Mouse (Mus musculus) layer of hippocampus, adult 9-10 months (tissue): Measurements from ENCODE around the gene Cep63.

Source experiments
- DNase-seq: peaks from one replicate; pipeline ENCODE4 v3.0.0; 2022; ENCODE audit warnings: low spot score

Cep63 gene

GRCm38 (mm10) chr9:102558463-102558862 lies 67.9 kb downstream of the Cep63 start:
- no peak for DNase-seq

- no peak for DNase-seq
These were observed 72.6 kb downstream of the Cep63 start for GRCm38 (mm10) chr9:102553781-102554180.

GRCm38 (mm10) chr9:102551771-102552170 lies 74.6 kb downstream of the Cep63 start:
- no peak for DNase-seq

DNA sequence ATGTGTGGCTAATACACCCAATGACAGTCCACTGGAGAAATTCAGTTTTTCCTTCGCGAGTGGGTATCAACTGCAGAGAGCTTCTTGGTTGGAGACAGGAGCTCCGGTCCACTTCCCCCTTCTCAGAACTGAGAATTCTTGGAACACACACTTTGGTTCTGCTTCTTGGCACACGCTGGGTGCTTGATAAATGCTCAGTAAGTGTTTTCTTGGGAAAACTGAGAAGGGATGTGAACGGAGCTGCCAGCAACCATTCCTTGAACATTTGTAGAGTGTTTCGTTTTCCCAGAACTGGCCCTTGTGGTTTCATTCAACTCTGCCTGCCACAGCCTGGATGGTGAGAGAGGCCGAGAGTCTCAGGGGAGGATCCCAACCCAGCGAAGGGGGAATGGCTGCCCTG lies 77.1 kb downstream of the Cep63 start:
- no peak for DNase-seq

DNA sequence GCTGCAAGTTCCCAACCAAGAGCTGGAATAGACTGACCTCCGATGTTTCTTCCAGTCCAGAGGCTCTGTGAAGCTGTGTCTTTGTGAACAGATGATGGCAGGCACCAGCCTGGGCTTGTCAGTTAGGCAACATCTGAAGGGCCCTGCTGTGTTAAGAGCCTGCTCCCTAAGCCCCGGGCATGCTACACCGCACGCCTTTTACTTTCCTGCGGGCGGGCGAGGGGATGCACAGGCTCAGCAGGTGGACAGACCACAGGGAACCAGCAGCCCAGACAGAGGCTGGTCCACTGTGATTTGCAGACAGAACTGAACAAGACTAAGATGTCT lies 79.3 kb downstream of the Cep63 start:
- DNase-seq, result no peak

GRCm38 (mm10) chr9:102546256-102547027 lies 79.9 kb downstream of the Cep63 start:
- DNase-seq, result no peak

GRCm38 (mm10) chr9:102545406-102546255 lies 80.7 kb downstream of the Cep63 start:
- DNase-seq, result no peak

DNA sequence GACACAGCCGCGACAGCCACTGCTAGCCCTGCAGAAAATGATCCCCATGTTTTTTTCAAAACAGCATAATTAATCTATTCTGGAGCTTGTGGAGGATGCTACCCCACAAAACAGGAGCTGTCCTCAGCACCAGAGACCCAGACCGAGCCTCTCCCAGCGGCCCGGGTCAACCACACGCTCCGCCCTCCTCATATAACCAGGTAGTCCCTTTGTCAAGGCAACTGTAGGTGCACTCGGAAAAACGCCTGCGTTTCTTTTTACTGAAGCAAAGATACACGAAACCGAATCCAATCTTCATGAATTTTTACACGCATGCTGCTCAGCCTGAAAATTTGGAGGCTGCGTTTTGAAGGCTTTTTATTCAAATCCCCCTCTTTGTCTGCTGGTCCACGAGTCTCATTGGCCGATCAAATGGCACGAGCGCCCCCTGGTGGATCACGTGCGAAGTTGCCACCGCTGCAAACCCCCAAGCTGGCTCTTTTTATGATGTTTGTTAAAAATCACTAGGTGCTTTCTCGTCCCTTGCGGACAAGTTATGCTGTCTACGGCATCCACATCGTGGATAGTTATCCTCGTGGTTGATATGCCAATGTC lies 81.5 kb downstream of the Cep63 start:
- DNase-seq, result peak; percentile 81

DNA sequence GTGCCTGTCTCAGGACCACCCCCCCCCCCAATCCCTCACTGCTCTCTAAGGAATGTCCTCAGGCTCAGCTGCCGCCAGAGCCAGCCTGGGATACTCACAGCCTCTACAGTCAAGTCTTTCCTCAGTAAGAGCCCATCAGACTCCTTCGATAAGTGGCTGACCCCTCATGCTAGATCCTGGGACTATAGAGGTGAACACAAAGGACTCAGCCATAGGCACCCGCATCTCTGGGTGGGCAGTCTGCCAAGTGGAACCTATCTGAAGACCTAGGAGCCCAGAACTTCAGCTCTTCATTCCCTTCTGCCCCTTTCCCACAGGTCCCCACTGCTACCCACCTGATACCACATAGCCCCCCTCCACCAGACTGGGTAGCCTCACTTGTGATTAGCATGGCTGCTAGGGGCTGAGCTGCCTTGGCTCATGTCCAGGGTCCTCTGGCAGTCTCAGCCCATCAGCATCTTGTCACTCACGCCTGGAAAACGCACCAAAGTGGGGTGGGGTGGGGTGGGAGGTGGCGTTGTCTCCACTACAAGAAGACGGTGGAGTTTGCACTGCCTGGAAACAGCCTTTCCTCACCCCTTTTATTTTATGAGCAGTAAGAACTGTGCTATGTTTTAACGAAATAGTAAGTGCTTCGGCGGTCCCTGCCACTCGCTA lies 82.1 kb downstream of the Cep63 start:
- no peak for DNase-seq

DNA sequence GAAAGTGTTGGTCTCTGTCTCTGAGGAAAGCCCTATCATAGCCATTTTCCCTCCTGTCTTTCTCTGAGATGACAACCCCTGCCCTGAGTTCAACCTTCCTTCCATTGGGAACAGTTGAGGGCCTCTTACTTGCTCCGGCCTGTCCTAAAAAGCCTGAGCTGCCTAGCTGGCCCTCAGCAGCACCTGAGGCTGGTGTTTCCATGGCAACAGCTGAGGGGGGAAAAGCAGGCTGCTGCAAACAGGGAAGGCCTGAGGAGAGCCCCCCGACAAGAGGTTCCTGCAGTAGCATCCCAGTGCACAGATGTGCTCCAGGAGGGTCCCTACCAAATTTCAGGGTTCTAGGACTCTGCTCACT lies 82.6 kb downstream of the Cep63 start:
- DNase-seq, result no peak

DNA sequence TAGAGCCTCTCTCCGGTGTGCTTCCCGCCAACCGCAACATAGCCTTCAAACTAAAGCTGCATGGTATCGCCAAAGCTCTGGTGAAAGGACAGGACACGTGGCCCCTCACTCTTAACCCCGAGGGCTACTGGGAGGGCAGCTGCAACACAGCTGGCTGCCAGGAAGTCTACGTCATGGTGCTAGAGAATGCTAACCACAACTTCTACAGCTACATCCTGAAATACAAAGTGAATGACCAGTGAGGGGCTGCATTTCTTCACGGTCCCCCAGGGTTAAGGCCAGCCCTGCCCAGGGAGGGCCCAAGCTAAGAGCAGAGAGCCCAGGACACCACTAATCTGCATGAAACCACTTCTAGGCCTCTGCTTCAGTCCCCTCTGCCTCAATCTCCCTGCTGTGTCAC lies 83.8 kb downstream of the Cep63 start:
- no peak for DNase-seq

DNA sequence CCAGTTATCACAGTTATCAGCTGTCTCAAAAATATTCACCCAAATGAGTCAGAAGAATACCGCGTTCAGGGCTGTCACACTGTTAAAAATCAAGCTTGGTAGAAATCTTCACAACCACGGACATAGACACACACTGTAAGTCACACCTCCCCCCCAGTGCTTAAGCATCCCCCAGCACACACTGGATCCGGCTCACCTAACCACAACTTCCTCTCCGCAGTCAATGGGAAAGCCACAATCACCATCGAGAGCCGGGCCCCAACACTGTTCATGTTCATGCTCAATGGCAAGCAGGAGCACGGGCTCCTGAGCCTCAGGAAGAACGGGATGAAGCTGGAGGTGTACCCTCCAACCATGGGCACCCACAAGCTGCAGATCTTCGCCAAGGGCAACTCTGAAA lies 84.7 kb downstream of the Cep63 start:
- no peak for DNase-seq

DNA sequence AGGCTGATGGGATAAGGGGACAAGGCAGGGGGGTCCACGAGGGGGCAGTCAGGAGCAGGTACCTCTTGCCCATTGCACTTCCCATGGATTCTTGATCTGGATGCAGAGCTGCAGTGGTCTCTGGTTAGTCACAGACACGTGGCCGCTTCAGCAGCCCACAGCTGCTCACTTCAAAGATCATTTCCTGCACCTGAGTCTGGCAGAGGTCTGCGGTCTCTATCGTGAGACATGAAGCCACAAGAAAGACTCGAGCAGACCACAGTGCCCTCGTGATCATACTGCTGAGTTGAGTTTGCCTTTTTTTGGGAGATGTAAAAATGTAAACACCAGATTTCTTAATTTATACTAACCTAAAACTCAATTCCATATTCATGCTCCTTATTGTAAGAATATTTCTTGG lies 86.6 kb downstream of the Cep63 start:
- no peak for DNase-seq

DNA sequence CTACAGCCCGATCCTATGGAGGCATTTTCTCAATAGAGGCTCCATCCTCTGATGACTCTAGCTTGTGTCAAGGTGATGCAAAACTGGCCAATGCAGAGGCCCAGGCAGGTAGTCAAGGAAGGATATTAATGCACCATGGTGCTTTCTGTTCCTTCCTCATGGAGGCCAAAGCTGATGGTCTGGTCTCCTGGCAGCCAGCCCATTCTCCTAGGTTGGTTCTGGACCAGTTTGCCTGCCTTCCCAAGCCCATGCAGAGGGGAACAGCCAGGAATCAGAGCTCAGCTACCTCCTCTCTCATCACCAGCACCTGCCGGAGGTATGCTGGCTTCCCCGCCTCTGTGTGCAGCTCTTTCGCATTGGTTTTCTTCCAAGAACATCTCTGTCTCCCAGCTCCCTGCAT lies 89.4 kb downstream of the Cep63 start:
- DNase-seq, result no peak
